Mouse (Mus musculus) olfactory bulb, adult 2 months (tissue): Measurements from ENCODE around the gene Fbxl7.

Experiments
- CTCF ChIP-seq: fragments of 200-500 bp; IDR thresholded peaks from 2 replicates; pipeline ENCODE4 v1.5.1; 2012; ENCODE audit warnings: low read depth, mild to moderate bottlenecking, low read length, moderate library complexity; ENCODE audit not compliant: insufficient read depth
- POLR2A ChIP-seq: fragments of 200-500 bp; IDR thresholded peaks from 2 replicates; pipeline ENCODE4 v1.6.1; 2012; ENCODE audit warnings: mild to moderate bottlenecking, low read depth, low read length, moderate library complexity; ENCODE audit not compliant: insufficient read depth

GRCm38 (mm10) chr15:26682279-26682678 is 213.1 kb downstream of the Fbxl7 start:
- no peak for TF ChIP-seq CTCF
- TF ChIP-seq POLR2A: no peak
